18 mouse cellular contexts compared by ENCODE assay signal in genomic region chr9:15018756-15019131, GRCm38 (mm10). TPM values are rescaled to one million over a fixed set of nuclear protein-coding genes. Genes with fewer than 3 reads are reported as not detected.
DNase-seq lines count a peak whose midpoint lies in the region; ATAC-seq and TF ChIP-seq lines count a peak whose summit lies in the region.
"Had no signal": no experiment of that assay in that cellular context is flagged by ENCODE, and none has a peak within 500 bp of the region (broad histone marks: within the 10 kb centered on the region; RNA-seq: fewer than 3 reads in every experiment).

No protein-coding gene starts in this region.

- H3K36me3 ChIP-seq in intestine, embryonic 16.5 days (ENCODE audit: control insufficient read depth, insufficient read depth, low read length): no peaks in the 10 kb centered on the region; the same call in 1 of the 2 replicates

- no peak for TF ChIP-seq CTCF in layer of hippocampus, adult 2 months (conservative IDR thresholded peaks at IDR 0.05)

- no peaks in the 10 kb centered on the region for H3K27me3 ChIP-seq in intestine, embryonic 16.5 days (replicated peaks; ENCODE audit: control insufficient read depth, insufficient read depth, low read length)
- H3K27me3 ChIP-seq: heart, embryonic 12.5 days; neural tube, embryonic 12.5 days had no signal

- ATAC-seq in CD4-positive, CD25-positive, alpha-beta regulatory T cell, adult 4 months: peak; percentile 15
- ATAC-seq in granulocyte monocyte progenitor cell, adult 5-6 weeks (replicated peaks; ENCODE audit: poor library complexity, severe bottlenecking): 0 out of 2 replicates have a peak, but pooled peaks have one; percentile 4
- no peak for ATAC-seq in intestine, embryonic 16.5 days
- ATAC-seq: forebrain, embryonic 14.5 days; hindbrain, postnatal 0 days had no signal

- no peak overlapping the region for H3K9ac ChIP-seq in intestine, embryonic 16.5 days (ENCODE audit: low read depth, low read length)
- H3K9ac ChIP-seq: heart, embryonic 12.5 days; lung, embryonic 14.5 days; neural tube, embryonic 12.5 days had no signal

- DNase-seq in layer of hippocampus, adult 2 months (ENCODE audit: low spot score in 2 of 2): no peak
- no peak for DNase-seq in layer of hippocampus, adult 8-10 months (ENCODE audit: low spot score in 2 of 2)
- DNase-seq in 3T3-L1 (ENCODE audit: low read depth, low spot score): peak; percentile 76
- no peak for DNase-seq in cerebellum, postnatal 4 days (ENCODE audit: low spot score in 2 of 2)
- no peak for DNase-seq in cerebellum, adult 11 months
- DNase-seq: heart, postnatal 36 days; kidney, adult 9 months; kidney, postnatal 4 days; lung, embryonic 14.5 days; right cerebral cortex, postnatal 25 days had no signal

- no peaks in the 10 kb centered on the region for H3K4me1 ChIP-seq in intestine, embryonic 16.5 days (ENCODE audit: control insufficient read depth, insufficient read depth, low read length)
- H3K4me1 ChIP-seq: midbrain, embryonic 10.5 days; neural tube, embryonic 12.5 days had no signal

- H3K27ac ChIP-seq in layer of hippocampus, adult 2 months: peak overlapping the region; percentile 29; the same call in 1 of the 2 replicates
- no peak overlapping the region for H3K27ac ChIP-seq in intestine, embryonic 16.5 days (ENCODE audit: low read length)
- H3K27ac ChIP-seq: hindbrain, postnatal 0 days; midbrain, embryonic 10.5 days; neural tube, embryonic 12.5 days had no signal

- no peaks in the 10 kb centered on the region for H3K9me3 ChIP-seq in intestine, embryonic 16.5 days (ENCODE audit: control insufficient read depth, low read length)
- H3K9me3 ChIP-seq: heart, embryonic 12.5 days; midbrain, embryonic 10.5 days; neural tube, embryonic 12.5 days had no signal

- WGBS in intestine, embryonic 16.5 days: 67% methylated on average over 5 of the region's 5 CpGs

- H3K4me3 ChIP-seq in layer of hippocampus, adult 2 months: no peak overlapping the region
- no peak overlapping the region for H3K4me3 ChIP-seq in intestine, embryonic 16.5 days (ENCODE audit: low read length)
- H3K4me3 ChIP-seq: heart, embryonic 12.5 days; midbrain, embryonic 10.5 days; neural tube, embryonic 12.5 days had no signal

- H3K4me2 ChIP-seq in intestine, embryonic 16.5 days (ENCODE audit: low read depth, low read length): no peak overlapping the region
- H3K4me2 ChIP-seq: heart, embryonic 12.5 days; lung, embryonic 14.5 days; neural tube, embryonic 12.5 days had no signal

RNA-seq across cellular contexts. Expression of gene Panx1, which starts 26.5 kb away (rescaled TPM):
- total RNA-seq in layer of hippocampus, adult 2 months (2021): 10 to 100 TPM; 26.2 to 33.3 TPM
- 10 to 100 TPM; 18.3 to 24.0 (median 22.9) TPM for total RNA-seq in layer of hippocampus, adult 8-10 months (2022)
- 10 to 100 TPM; 16.1 to 23.4 TPM for polyA plus RNA-seq in CD4-positive, CD25-positive, alpha-beta regulatory T cell, adult 4 months (2017; shearing (Covaris generic))
- total RNA-seq in granulocyte monocyte progenitor cell, adult 5-6 weeks (2014; fragmentation: Nextera tagmentation): 21.4 and 32.6 TPM in 2 replicates
- total RNA-seq in granulocyte monocyte progenitor cell, adult 5-6 weeks (2017): 11.3 and 23.3 TPM in 2 replicates
- 27.8 and 30.3 TPM in 2 replicates for polyA plus RNA-seq in intestine, embryonic 16.5 days (2015; fragmentation: Nextera tagmentation; extraction: Ambion mirVana)
